Mouse (Mus musculus): Measurements from ENCODE around the gene Btc. TPM values are rescaled to one million over a fixed set of nuclear protein-coding genes. Genes with fewer than 3 reads are reported as not detected.

Gene Btc
- 0.06 and 0.46 TPM in 2 replicates for polyA plus RNA-seq (2015; fragmentation: Nextera tagmentation; extraction: Ambion mirVana)

- H3K36me3 ChIP-seq: no peaks in the 10 kb centered on the region
- H3K4me1 ChIP-seq: peaks cover 9% of the 10 kb centered on the region
- H3K4me3 ChIP-seq (replicated peaks): peak within 1 kb of the TSS; percentile 34
- peak within 1 kb of the TSS; percentile 57 for H3K4me2 ChIP-seq
- no peak within 1 kb of the TSS for H3K27ac ChIP-seq (replicated peaks)
- no peaks in the 10 kb centered on the region for H3K27me3 ChIP-seq (replicated peaks)
- no peaks in the 10 kb centered on the region for H3K9me3 ChIP-seq (replicated peaks)
- 17% methylated on average over 19 of the region's 19 CpGs for WGBS
- H3K9ac ChIP-seq (replicated peaks): peak within 1 kb of the TSS; percentile 26; the same call in 1 of the 2 replicates
- ATAC-seq (ENCODE audit: low FRiP score): peak; percentile 8; the same call in 1 of the 2 replicates
These were observed at the start of gene Btc for GRCm38 (mm10) chr5:91402339-91403211. Btc (minus strand) TSS chr5:91402994.

- 43% methylated on average over 3 of the region's 3 CpGs for WGBS
- Histone ChIP-seq H3K9me3 (replicated peaks) (no peaks in the 10 kb centered on the region), H3K9ac (replicated peaks) (no peak overlapping the region), H3K4me3 (replicated peaks) (no peak overlapping the region), H3K4me2 (no peak overlapping the region), H3K36me3 (no peaks in the 10 kb centered on the region), H3K4me1 (no peaks in the 10 kb centered on the region), H3K27ac (replicated peaks) (no peak overlapping the region), H3K27me3 (replicated peaks) (no peaks in the 10 kb centered on the region)
- ATAC-seq (ENCODE audit: low FRiP score): peak; percentile 61; the same call in 1 of the 2 replicates
These were observed 42.3 kb upstream of the Btc start for GRCm38 (mm10) chr5:91444981-91445517.

GRCm38 (mm10) chr5:91436563-91436962 lies 33.8 kb upstream of the Btc start:
- 66% methylated on average over 6 of the region's 6 CpGs for WGBS
- no peaks in the 10 kb centered on the region for H3K36me3 ChIP-seq
- H3K4me3 ChIP-seq (replicated peaks): no peak overlapping the region
- H3K27ac ChIP-seq (replicated peaks): no peak overlapping the region
- H3K4me1 ChIP-seq: no peaks in the 10 kb centered on the region
- H3K9me3 ChIP-seq (replicated peaks): no peaks in the 10 kb centered on the region
- H3K4me2 ChIP-seq: no peak overlapping the region
- no peak for ATAC-seq (ENCODE audit: low FRiP score)
- no peak overlapping the region for H3K9ac ChIP-seq (replicated peaks)
- no peaks in the 10 kb centered on the region for H3K27me3 ChIP-seq (replicated peaks)

GRCm38 (mm10) chr5:91434723-91435658 lies 32.2 kb upstream of the Btc start:
- Histone ChIP-seq H3K9ac (replicated peaks) (no peak overlapping the region), H3K27ac (replicated peaks) (no peak overlapping the region), H3K27me3 (replicated peaks) (no peaks in the 10 kb centered on the region), H3K9me3 (replicated peaks) (no peaks in the 10 kb centered on the region), H3K4me3 (replicated peaks) (no peak overlapping the region), H3K4me1 (no peaks in the 10 kb centered on the region), H3K36me3 (no peaks in the 10 kb centered on the region), H3K4me2 (no peak overlapping the region)
- no peak for ATAC-seq (ENCODE audit: low FRiP score)
- WGBS: 79% methylated on average over 6 of the region's 6 CpGs

- no peak overlapping the region for H3K9ac ChIP-seq (replicated peaks)
- no peak overlapping the region for H3K4me3 ChIP-seq (replicated peaks)
- H3K27ac ChIP-seq (replicated peaks): no peak overlapping the region
- no peaks in the 10 kb centered on the region for H3K9me3 ChIP-seq (replicated peaks)
- H3K4me1 ChIP-seq: no peaks in the 10 kb centered on the region
- ATAC-seq (ENCODE audit: low FRiP score): no peak
- no peak overlapping the region for H3K4me2 ChIP-seq
- no peaks in the 10 kb centered on the region for H3K36me3 ChIP-seq
- 22% methylated on average over 8 of the region's 8 CpGs for WGBS
- no peaks in the 10 kb centered on the region for H3K27me3 ChIP-seq (replicated peaks)
These were observed 25.8 kb upstream of the Btc start for GRCm38 (mm10) chr5:91428547-91428946.

- 85% methylated on average over 8 of the region's 8 CpGs for WGBS
- ATAC-seq (ENCODE audit: low FRiP score): no peak
These were observed 11.0 kb upstream of the Btc start for GRCm38 (mm10) chr5:91413814-91414213.

GRCm38 (mm10) chr5:91404263-91404662 lies 1.5 kb upstream of the Btc start:
- H3K4me2 ChIP-seq: no peak overlapping the region
- no peak overlapping the region for H3K27ac ChIP-seq (replicated peaks)
- ATAC-seq (ENCODE audit: low FRiP score): no peak
- no peaks in the 10 kb centered on the region for H3K36me3 ChIP-seq
- no peaks in the 10 kb centered on the region for H3K9me3 ChIP-seq (replicated peaks)
- H3K4me1 ChIP-seq: peaks cover 9% of the 10 kb centered on the region
- H3K9ac ChIP-seq (replicated peaks): no peak overlapping the region
- H3K4me3 ChIP-seq (replicated peaks): no peak overlapping the region
- no peaks in the 10 kb centered on the region for H3K27me3 ChIP-seq (replicated peaks)
- WGBS: 73% methylated on average over 5 of the region's 5 CpGs

More at GRCm38 (mm10) chr5:91413814-91414213, 11.0 kb upstream of the Btc start:
- H3K36me3 ChIP-seq: no peaks in the 10 kb centered on the region
- H3K9me3 ChIP-seq (replicated peaks): no peaks in the 10 kb centered on the region
- no peak overlapping the region for H3K27ac ChIP-seq (replicated peaks)
- H3K4me3 ChIP-seq (replicated peaks): no peak overlapping the region
- H3K4me2 ChIP-seq: no peak overlapping the region
- no peak overlapping the region for H3K9ac ChIP-seq (replicated peaks)
- H3K27me3 ChIP-seq (replicated peaks): no peaks in the 10 kb centered on the region
- no peaks in the 10 kb centered on the region for H3K4me1 ChIP-seq

GRCm38 (mm10) chr5:91403281-91403680 lies 487 bp upstream of the Btc start:
- no peaks in the 10 kb centered on the region for H3K36me3 ChIP-seq
- no peak for ATAC-seq (ENCODE audit: low FRiP score)
- H3K4me3 ChIP-seq (replicated peaks): no peak overlapping the region
- H3K4me1 ChIP-seq: peaks cover 9% of the 10 kb centered on the region
- no peak overlapping the region for H3K4me2 ChIP-seq
- WGBS: 82% methylated on average over 4 of the region's 4 CpGs
- no peak overlapping the region for H3K9ac ChIP-seq (replicated peaks)
- H3K27me3 ChIP-seq (replicated peaks): no peaks in the 10 kb centered on the region
- H3K27ac ChIP-seq (replicated peaks): no peak overlapping the region
- H3K9me3 ChIP-seq (replicated peaks): no peaks in the 10 kb centered on the region

- Histone ChIP-seq H3K4me1 (peaks cover 9% of the 10 kb centered on the region), H3K27ac (replicated peaks) (no peak overlapping the region), H3K36me3 (no peaks in the 10 kb centered on the region), H3K4me3 (replicated peaks) (no peak overlapping the region), H3K9me3 (replicated peaks) (no peaks in the 10 kb centered on the region), H3K9ac (replicated peaks) (no peak overlapping the region), H3K4me2 (no peak overlapping the region), H3K27me3 (replicated peaks) (no peaks in the 10 kb centered on the region)
- 39% methylated on average over 2 of the region's 2 CpGs for WGBS
- ATAC-seq (ENCODE audit: low FRiP score): no peak
These were observed 2.2 kb downstream of the Btc start for GRCm38 (mm10) chr5:91400493-91401096.

GRCm38 (mm10) chr5:91375467-91375866 lies 27.3 kb downstream of the Btc start:
- Histone ChIP-seq H3K9ac (replicated peaks) (no peak overlapping the region), H3K36me3 (no peaks in the 10 kb centered on the region), H3K27me3 (replicated peaks) (no peaks in the 10 kb centered on the region), H3K9me3 (replicated peaks) (no peaks in the 10 kb centered on the region), H3K4me3 (replicated peaks) (no peak overlapping the region), H3K27ac (replicated peaks) (no peak overlapping the region), H3K4me1 (no peaks in the 10 kb centered on the region), H3K4me2 (no peak overlapping the region)
- 59% methylated on average over 2 of the region's 2 CpGs for WGBS
- no peak for ATAC-seq (ENCODE audit: low FRiP score)

- H3K27ac ChIP-seq (replicated peaks): peak overlapping the region; percentile 13; the same call in 1 of the 2 replicates
- ATAC-seq (ENCODE audit: low FRiP score): peak; percentile 37; the same call in 1 of the 2 replicates
- H3K4me2 ChIP-seq: no peak overlapping the region
- 72% methylated on average over 13 of the region's 13 CpGs for WGBS
- H3K27me3 ChIP-seq (replicated peaks): no peaks in the 10 kb centered on the region
- H3K36me3 ChIP-seq: no peaks in the 10 kb centered on the region
- H3K4me1 ChIP-seq: no peaks in the 10 kb centered on the region
- no peaks in the 10 kb centered on the region for H3K9me3 ChIP-seq (replicated peaks)
- H3K4me3 ChIP-seq (replicated peaks): no peak overlapping the region
- H3K9ac ChIP-seq (replicated peaks): no peak overlapping the region
These were observed 34.7 kb downstream of the Btc start for GRCm38 (mm10) chr5:91368061-91368565.
